Mouse (Mus musculus): ENCODE results near the gene Fosl2. TPM values are rescaled to one million over a fixed set of nuclear protein-coding genes. Genes with fewer than 3 reads are reported as not detected.

Fosl2 gene
- polyA plus RNA-seq, 1 experiment from 2014 or later = 0.61 TPM

DNA sequence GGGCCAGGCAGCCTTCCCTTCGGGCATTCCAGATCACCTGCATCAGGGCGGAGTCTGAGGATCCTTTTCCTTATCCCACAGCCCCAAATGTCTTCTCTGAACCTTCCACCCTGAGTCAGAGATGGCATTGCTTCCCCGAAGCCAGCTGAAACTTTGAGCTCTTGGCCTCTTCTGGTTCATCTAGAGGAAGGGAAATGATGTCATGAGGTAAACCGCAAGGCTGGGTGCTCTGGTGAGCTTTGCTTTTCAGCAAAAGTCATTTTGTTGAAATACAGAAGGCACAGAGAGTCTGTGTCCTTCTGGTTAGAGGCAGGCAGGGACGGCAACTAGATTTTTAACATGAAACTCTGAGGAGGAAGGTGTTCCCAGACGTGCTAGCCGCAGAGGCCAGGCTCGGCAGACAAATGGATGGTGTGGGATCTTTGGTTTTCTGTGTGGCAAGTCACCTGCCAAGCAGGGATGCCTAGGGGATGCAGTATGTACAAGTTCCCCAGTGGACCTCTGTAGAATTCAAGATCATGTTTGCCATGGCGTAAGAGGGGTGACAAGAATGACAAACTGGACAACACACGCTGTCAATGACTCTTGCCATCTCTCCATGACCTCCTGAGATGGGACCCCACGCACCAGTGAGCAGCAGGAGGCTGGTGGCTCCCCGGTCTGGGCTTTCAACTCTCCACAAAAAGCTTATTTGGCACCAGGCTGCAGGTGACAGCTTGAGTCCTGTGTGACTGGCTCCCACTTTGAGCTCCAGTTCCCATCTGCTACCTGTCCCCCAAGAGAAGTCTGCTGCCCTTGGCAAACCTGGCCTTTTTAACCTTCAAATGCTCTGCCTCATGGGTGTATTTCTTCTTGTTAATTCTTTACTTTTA lies 31.2 kb upstream of the Fosl2 start:
- Histone ChIP-seq H3K27me3 (ENCODE audit: control insufficient read depth, insufficient read depth, low read depth, low read length) (no peaks in the 10 kb centered on the region), H3K9me3 (replicated peaks; ENCODE audit: control insufficient read depth, low read length) (no peaks in the 10 kb centered on the region), H3K36me3 (ENCODE audit: control insufficient read depth, insufficient read depth) (no peaks in the 10 kb centered on the region), H3K4me1 (ENCODE audit: control insufficient read depth, low read depth, low read length) (no peaks in the 10 kb centered on the region), H3K4me2 (ENCODE audit: low read depth, low read length) (no peak overlapping the region), H3K4me3 (ENCODE audit: low read depth, low read length) (no peak overlapping the region), H3K9ac (ENCODE audit: low read depth, low read length) (no peak overlapping the region), H3K27ac (ENCODE audit: low read length) (no peak overlapping the region)
- WGBS (ENCODE audit: insufficient replicate concordance) = 29% methylated on average over 12 of the region's 12 CpGs
- ATAC-seq (ENCODE audit: low read depth) = no peak

DNA sequence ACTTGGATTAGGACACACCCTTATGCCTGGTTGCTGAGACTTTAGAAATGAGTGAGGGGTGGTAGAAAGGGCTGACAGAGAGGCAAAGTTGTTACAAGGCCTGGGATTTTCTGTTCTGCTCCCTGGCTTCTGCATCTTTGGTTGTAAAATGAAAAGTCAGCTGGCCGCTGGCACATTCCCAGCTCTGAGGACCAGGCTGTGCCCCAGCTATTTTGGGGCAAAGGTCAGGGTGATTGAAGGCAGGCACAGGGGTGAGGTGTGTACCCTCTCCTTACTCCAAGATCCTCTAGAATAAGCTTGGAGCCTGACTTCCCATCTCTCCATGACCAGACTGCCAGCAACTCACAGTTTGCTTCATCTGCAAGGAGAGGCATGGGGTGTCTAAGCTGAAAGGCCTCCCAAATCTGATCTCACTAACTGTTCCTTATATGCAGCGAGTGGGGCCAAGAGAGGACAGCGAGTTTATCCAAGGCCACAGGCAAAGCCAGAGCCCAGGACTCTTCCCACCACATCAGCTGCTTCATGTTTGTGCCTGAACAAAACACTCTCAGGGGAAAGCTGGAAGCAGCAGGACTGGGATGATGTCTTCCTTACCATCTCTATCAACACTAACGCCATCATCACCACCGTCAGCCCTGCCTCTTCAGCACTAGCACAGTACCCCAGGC lies 29.0 kb upstream of the Fosl2 start:
- 61% methylated on average over 5 of the region's 5 CpGs for WGBS (ENCODE audit: insufficient replicate concordance)
- Histone ChIP-seq H3K4me1 (ENCODE audit: control insufficient read depth, low read depth, low read length) (no peaks in the 10 kb centered on the region; the same call in 1 of the 2 replicates), H3K27me3 (ENCODE audit: control insufficient read depth, insufficient read depth, low read depth, low read length) (no peaks in the 10 kb centered on the region), H3K27ac (ENCODE audit: low read length) (no peak overlapping the region), H3K36me3 (ENCODE audit: control insufficient read depth, insufficient read depth) (no peaks in the 10 kb centered on the region), H3K9me3 (replicated peaks; ENCODE audit: control insufficient read depth, low read length) (no peaks in the 10 kb centered on the region), H3K4me3 (ENCODE audit: low read depth, low read length) (no peak overlapping the region), H3K4me2 (ENCODE audit: low read depth, low read length) (no peak overlapping the region), H3K9ac (ENCODE audit: low read depth, low read length) (no peak overlapping the region)
- no peak for ATAC-seq (ENCODE audit: low read depth)

DNA sequence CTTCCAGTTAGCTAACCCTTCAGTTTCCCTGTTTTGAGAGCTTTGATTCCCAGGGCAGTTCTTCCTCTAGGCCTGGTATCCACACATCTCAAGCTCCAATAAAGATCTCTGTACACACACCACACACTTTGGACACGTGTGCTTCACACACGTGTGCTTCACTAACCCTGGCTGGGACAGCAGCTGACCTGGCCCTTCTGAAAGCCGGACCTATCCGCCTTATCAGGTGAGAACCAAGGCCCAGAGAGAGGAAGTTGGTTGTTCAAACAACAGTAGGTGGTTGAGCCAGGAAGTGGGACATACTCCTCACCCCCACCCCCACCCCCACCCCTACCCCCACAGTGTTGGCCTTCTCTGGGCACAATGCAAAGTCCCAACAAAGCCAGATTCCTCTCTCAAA lies 24.9 kb upstream of the Fosl2 start:
- no peaks in the 10 kb centered on the region for H3K36me3 ChIP-seq (ENCODE audit: control insufficient read depth, insufficient read depth)
- no peak overlapping the region for H3K27ac ChIP-seq (ENCODE audit: low read length)
- H3K9ac ChIP-seq (ENCODE audit: low read depth, low read length) = no peak overlapping the region
- H3K4me3 ChIP-seq (ENCODE audit: low read depth, low read length) = no peak overlapping the region
- H3K9me3 ChIP-seq (replicated peaks; ENCODE audit: control insufficient read depth, low read length) = no peaks in the 10 kb centered on the region
- no peak for ATAC-seq (ENCODE audit: low read depth)
- WGBS (ENCODE audit: insufficient replicate concordance) = 14% methylated on average over 4 of the region's 4 CpGs
- H3K4me2 ChIP-seq (ENCODE audit: low read depth, low read length) = no peak overlapping the region
- H3K4me1 ChIP-seq (ENCODE audit: control insufficient read depth, low read depth, low read length) = no peaks in the 10 kb centered on the region; the same call in none of the 2 replicates
- no peaks in the 10 kb centered on the region for H3K27me3 ChIP-seq (ENCODE audit: control insufficient read depth, insufficient read depth, low read depth, low read length)

DNA sequence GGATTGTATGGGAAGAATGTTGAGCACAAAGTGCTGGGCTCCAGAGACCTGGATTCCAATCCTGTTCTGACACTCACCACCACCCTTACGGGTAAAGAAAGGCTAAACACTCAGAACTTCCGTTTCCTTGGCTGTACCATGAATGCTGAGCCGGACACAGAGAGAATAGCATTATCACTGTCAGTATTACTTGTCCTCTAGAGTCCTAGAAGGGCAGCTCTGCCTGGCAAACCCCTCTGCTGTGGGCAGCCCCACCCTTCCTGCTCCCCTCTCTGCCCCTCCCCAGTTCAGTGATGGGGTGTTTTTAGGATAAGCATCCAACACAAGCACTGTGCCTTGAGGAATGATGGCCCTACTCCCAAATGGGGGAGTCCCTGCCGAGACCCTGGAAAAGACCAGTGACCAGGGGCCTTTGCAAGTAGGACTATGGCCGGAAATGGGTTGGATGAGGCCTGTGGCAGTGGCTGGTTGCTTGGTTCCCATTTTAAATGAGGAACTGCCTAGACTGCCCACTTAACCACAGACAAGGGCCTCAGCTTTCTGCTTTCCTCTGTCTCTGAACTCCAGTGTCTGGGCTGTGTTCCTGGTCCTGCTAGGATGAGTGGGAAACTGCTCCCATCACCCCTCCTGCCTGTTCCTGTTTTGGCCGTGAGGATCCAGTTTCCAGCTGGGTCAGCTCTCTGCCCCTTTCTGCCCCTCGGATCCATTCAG lies 23.2 kb upstream of the Fosl2 start:
- H3K4me1 ChIP-seq (ENCODE audit: control insufficient read depth, low read depth, low read length) = no peaks in the 10 kb centered on the region; the same call in none of the 2 replicates
- no peaks in the 10 kb centered on the region for H3K27me3 ChIP-seq (ENCODE audit: control insufficient read depth, insufficient read depth, low read depth, low read length)
- no peaks in the 10 kb centered on the region for H3K36me3 ChIP-seq (ENCODE audit: control insufficient read depth, insufficient read depth)
- WGBS (ENCODE audit: insufficient replicate concordance) = 13% methylated on average over 7 of the region's 7 CpGs
- no peak overlapping the region for H3K4me3 ChIP-seq (ENCODE audit: low read depth, low read length)
- no peak overlapping the region for H3K4me2 ChIP-seq (ENCODE audit: low read depth, low read length)
- ATAC-seq (ENCODE audit: low read depth) = no peak
- H3K27ac ChIP-seq (ENCODE audit: low read length) = peak overlapping the region; percentile 53
- H3K9ac ChIP-seq (ENCODE audit: low read depth, low read length) = no peak overlapping the region
- H3K9me3 ChIP-seq (replicated peaks; ENCODE audit: control insufficient read depth, low read length) = no peaks in the 10 kb centered on the region

DNA sequence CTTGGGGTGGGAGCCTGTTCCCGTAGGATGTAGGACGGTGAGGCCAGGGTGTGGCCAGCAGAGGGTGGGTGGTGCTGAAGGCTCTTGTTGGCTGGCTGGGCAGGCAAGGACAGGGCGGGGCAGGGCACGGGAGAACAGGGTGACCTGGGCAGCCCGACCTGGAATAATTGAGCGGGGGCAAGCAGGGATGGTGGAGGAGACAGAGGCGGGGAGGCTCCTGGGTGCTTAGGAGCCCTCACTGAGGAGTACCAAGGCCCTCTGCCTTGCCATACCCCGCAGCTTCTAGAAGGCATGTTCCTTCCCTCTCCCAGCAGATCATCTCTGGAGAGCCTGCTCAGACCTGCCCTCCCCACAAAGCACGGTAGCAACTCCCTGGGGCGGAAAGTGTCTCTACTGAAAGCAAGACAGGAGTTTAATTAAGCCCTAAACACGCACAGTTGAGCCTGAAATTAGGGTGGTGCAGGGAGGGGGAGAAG lies 14.7 kb upstream of the Fosl2 start:
- no peak overlapping the region for H3K4me2 ChIP-seq (ENCODE audit: low read depth, low read length)
- no peak overlapping the region for H3K27ac ChIP-seq (ENCODE audit: low read length)
- no peaks in the 10 kb centered on the region for H3K27me3 ChIP-seq (ENCODE audit: control insufficient read depth, insufficient read depth, low read depth, low read length)
- H3K4me3 ChIP-seq (ENCODE audit: low read depth, low read length) = no peak overlapping the region
- no peaks in the 10 kb centered on the region for H3K9me3 ChIP-seq (replicated peaks; ENCODE audit: control insufficient read depth, low read length)
- no peak overlapping the region for H3K9ac ChIP-seq (ENCODE audit: low read depth, low read length)
- no peaks in the 10 kb centered on the region for H3K36me3 ChIP-seq (ENCODE audit: control insufficient read depth, insufficient read depth)
- H3K4me1 ChIP-seq (ENCODE audit: control insufficient read depth, low read depth, low read length) = no peaks in the 10 kb centered on the region
- WGBS (ENCODE audit: insufficient replicate concordance) = 52% methylated on average over 11 of the region's 11 CpGs
- no peak for ATAC-seq (ENCODE audit: low read depth)

DNA sequence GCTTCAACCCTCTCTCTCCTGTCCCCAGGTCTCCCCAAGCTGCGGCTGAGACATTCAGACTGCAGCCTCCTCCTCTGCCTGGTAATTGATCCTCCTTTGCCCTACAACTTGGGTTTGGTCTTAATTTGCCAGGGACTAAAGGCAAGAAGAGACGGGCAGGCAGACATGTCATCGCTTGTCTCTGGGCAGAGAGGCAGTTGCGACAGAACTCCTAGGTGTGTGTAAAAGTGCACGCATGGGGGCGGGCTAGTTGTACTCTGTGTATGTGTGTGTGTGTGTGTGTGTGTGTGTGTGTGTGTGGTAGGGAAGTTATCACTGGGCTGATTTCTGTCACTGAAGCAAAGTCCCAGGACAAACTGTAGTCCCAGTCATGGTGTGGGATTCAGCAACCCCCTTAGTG lies 13.7 kb upstream of the Fosl2 start:
- Histone ChIP-seq H3K4me1 (ENCODE audit: control insufficient read depth, low read depth, low read length) (no peaks in the 10 kb centered on the region), H3K4me3 (ENCODE audit: low read depth, low read length) (no peak overlapping the region), H3K27ac (ENCODE audit: low read length) (no peak overlapping the region), H3K4me2 (ENCODE audit: low read depth, low read length) (no peak overlapping the region), H3K9me3 (replicated peaks; ENCODE audit: control insufficient read depth, low read length) (no peaks in the 10 kb centered on the region), H3K9ac (ENCODE audit: low read depth, low read length) (no peak overlapping the region), H3K36me3 (ENCODE audit: control insufficient read depth, insufficient read depth) (no peaks in the 10 kb centered on the region), H3K27me3 (ENCODE audit: control insufficient read depth, insufficient read depth, low read depth, low read length) (no peaks in the 10 kb centered on the region)
- no peak for ATAC-seq (ENCODE audit: low read depth)
- WGBS (ENCODE audit: insufficient replicate concordance) = 41% methylated on average over 6 of the region's 6 CpGs

DNA sequence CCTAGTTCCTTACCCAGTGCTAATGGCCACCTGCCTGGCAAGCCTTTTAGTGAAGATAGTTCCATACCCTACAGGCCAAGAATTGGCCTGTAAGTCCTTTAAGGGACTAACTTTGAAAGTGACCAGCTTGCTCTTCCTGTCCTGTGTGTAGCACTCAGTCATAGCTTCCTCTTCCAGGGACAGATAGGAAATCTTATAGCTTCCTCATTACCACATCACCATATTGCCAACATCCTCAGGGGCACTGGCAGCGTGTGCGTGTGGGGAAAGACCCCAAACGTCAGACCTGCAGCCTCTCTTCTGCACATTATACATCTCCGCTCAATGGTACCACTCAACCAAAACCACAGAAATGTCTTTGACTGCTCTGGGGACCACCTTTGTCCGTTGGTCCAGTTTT lies 13.2 kb upstream of the Fosl2 start:
- H3K9ac ChIP-seq (ENCODE audit: low read depth, low read length) = no peak overlapping the region
- ATAC-seq (ENCODE audit: low read depth) = no peak
- no peaks in the 10 kb centered on the region for H3K36me3 ChIP-seq (ENCODE audit: control insufficient read depth, insufficient read depth)
- H3K27me3 ChIP-seq (ENCODE audit: control insufficient read depth, insufficient read depth, low read depth, low read length) = no peaks in the 10 kb centered on the region
- no peak overlapping the region for H3K4me2 ChIP-seq (ENCODE audit: low read depth, low read length)
- WGBS (ENCODE audit: insufficient replicate concordance) = 20% methylated on average over 5 of the region's 5 CpGs
- no peak overlapping the region for H3K27ac ChIP-seq (ENCODE audit: low read length)
- H3K9me3 ChIP-seq (replicated peaks; ENCODE audit: control insufficient read depth, low read length) = no peaks in the 10 kb centered on the region
- H3K4me3 ChIP-seq (ENCODE audit: low read depth, low read length) = no peak overlapping the region
- no peaks in the 10 kb centered on the region for H3K4me1 ChIP-seq (ENCODE audit: control insufficient read depth, low read depth, low read length)

DNA sequence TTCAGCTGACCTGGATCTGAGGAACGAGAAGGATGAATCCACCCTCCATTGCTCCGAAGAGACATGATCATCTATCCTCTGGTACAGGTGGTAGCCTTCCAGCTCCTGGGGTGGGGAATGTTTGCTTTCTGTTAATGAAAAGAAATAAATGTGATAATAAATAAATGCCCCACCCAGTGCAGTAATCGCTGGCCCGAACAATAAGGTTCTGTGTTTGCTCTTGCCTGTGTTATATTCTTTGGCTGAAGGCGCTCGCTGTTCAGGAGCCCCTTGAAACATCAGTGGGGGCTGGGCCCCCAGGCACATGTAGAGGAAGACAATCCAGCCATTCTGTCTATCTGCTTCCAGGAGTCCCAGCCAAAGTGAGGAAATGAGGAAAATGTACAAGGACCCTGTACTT lies 10.6 kb upstream of the Fosl2 start:
- 77% methylated on average over 6 of the region's 6 CpGs for WGBS (ENCODE audit: insufficient replicate concordance)
- no peak for ATAC-seq (ENCODE audit: low read depth)

More for the DNA sequence above, 10.6 kb upstream of the Fosl2 start:
- H3K4me3 ChIP-seq (ENCODE audit: low read depth, low read length) = no peak overlapping the region
- no peak overlapping the region for H3K9ac ChIP-seq (ENCODE audit: low read depth, low read length)
- no peaks in the 10 kb centered on the region for H3K36me3 ChIP-seq (ENCODE audit: control insufficient read depth, insufficient read depth)
- no peak overlapping the region for H3K4me2 ChIP-seq (ENCODE audit: low read depth, low read length)
- H3K9me3 ChIP-seq (replicated peaks; ENCODE audit: control insufficient read depth, low read length) = no peaks in the 10 kb centered on the region
- no peaks in the 10 kb centered on the region for H3K27me3 ChIP-seq (ENCODE audit: control insufficient read depth, insufficient read depth, low read depth, low read length)
- H3K4me1 ChIP-seq (ENCODE audit: control insufficient read depth, low read depth, low read length) = no peaks in the 10 kb centered on the region
- no peak overlapping the region for H3K27ac ChIP-seq (ENCODE audit: low read length)

Measured in liver, embryonic 16.5 days (tissue).